Mouse (Mus musculus) B cell, adult (primary cell): Measurements from ENCODE around the gene Cog1. TPM values are rescaled to one million over a fixed set of nuclear protein-coding genes. Genes with fewer than 3 reads are reported as not detected.

Experiments used
- total RNA-seq: library from RNA; stranded (reverse); gene quantifications from 4 replicates; pipeline ENCODE4 v1.2.4, GENCODE M21; 2023; ENCODE audit not compliant: inconsistent age

Gene Cog1
- total RNA-seq, result 40.9 to 44.7 TPM (median 42.9 TPM) in 4 replicates

DNA sequence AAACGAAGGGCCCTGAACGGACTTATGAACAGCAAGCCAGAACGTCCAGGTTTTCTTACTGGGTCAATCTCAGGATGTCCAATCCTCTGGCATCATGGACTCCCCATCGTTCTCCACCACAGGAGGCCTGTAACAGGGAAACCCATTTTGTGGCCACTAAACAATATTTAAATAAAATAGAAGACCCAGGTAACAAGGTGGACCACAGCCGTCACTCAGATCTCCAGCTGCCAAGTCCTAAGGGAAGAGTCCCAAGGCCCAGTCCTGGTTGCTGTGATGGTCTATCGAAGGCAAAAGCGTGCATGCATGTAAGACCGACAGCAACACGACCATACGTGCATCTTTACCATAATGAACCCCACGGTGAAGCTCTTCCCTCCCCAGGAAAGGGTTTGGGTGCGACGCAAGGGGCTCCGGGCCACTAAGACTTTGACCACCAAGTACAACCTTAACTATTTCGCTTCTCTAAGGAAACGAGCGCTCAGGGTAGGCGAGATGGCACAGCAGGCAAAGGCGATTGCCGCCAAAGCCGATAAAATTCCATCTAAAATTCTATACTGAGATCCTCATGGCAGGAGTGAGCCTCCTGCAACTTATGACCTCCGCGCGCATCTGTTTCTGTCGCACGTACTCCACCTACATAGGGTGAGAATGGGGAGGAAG, at the start of gene Cog1:
Gene Cog1, plus strand, starts transcription at position 480 of the 663 bp plus-strand sequence.

GRCm38 (mm10) chr11:113618672-113619419, 30.1 kb upstream of the Cog1 start, which contains the start of gene Sstr2:
Gene Sstr2, plus strand, starts transcription at chr11:113619342.

GRCm38 (mm10) chr11:113649353-113650210, 613 bp downstream of the Cog1 start, which contains the start of gene Slc39a11:
Gene Slc39a11, minus strand, starts transcription at chr11:113650079.

DNA sequence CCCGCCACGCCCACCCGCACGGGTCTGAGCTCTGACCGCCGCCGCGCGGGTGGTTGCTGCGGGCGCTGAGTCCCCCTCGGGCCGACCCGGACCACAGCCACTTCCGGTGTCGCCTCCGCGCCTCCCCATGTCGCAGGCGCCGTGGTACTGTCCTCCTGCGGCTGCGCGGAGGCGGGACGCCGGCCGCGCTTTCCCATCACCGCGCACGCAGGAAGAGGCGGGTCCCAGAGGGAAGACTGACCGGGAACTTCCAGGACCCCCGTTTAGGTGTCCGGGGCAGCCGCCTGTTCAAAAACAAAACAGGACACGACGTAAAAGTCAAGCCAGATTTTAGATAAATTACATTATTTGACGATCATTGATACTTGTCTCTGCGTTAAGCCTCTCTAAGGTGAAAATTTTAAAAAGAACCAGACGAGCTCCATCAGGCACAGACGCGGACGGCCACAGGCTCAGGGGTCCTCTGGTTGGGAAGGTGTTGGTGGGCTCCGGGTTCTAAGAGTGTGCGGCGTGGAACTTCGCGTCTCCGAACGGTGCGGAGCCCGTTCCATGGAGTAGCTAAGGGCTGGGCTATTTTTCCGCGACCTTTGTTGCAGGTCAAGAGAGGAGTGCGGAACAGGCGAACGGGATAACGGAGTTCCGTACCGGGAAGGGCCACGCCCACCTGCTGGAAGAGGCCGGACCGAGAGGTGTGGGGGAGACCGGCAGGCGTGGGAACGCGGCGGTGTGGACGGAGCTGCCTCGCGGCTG, 35.2 kb downstream of the Cog1 start, which contains the start of the genes Fam104a and D11Wsu47e:
Gene Fam104a, minus strand, starts transcription at position 199 of the 750 bp plus-strand sequence.
Gene D11Wsu47e, plus strand, starts transcription at position 456 of the 750 bp plus-strand sequence.

DNA sequence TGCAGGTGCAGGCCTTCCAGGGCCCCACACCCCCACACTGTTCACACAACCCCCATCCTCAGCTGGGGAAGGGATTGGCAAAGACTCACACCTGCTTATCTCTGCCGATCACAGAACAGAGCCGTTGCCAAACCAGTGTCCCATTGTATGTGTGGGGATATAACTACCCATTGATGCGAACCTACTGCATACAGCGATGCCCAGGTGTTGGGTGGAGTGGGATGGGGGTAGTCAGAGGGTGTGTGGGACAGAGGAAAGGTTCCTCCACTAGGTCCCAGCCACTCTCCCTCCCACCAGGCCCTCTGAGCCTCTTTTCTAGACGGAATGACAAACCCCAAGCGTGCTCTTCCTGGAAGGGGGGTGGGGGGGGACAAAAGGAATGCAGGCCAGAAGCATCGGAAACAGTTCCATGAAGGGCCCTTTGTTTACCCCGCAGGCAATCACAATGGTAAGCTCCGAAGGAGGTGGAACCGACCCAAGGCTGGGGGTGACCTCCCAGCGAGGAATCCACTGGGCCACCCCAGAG, 60.8 kb downstream of the Cog1 start, which contains the start of gene Cpsf4l:
Gene Cpsf4l, minus strand, starts transcription at position 287 of the 526 bp plus-strand sequence.

Other genes starting within 250 kb of the Cog1 start
- not detected in 4 replicates for gene Sstr2, start 29.8 kb upstream of the Cog1 start, total RNA-seq
- gene Slc39a11, start 910 bp downstream of the Cog1 start, total RNA-seq, result 4.4 to 6.9 TPM (median 5.5 TPM) in 4 replicates
- 20.4 to 23.5 TPM (median 20.9 TPM) in 4 replicates for gene Fam104a, start 35.0 kb downstream of the Cog1 start, total RNA-seq
- gene D11Wsu47e, start 35.2 kb downstream of the Cog1 start, total RNA-seq, result 15.8 to 21.4 TPM (median 18.8 TPM) in 4 replicates
- not detected in 4 replicates for gene Cpsf4l, start 60.8 kb downstream of the Cog1 start, total RNA-seq
- 2.5 to 4.0 TPM (median 3.6 TPM) in 4 replicates for gene Cdc42ep4, start 102.7 kb downstream of the Cog1 start, total RNA-seq